Mouse (Mus musculus) heart, embryonic 16.5 days (tissue): ENCODE data around the gene Aamp. TPM values are rescaled to one million over a fixed set of nuclear protein-coding genes. Genes with fewer than 3 reads are reported as not detected.

Experiments used
- ATAC-seq: fragments of 200-750 bp; cut with Nextera tagmentation; replicated peaks from 2 replicates; pipeline ENCODE4 v1.8.0; 2017; ENCODE audit warnings: moderate number of reproducible peaks; ENCODE audit not compliant: insufficient read depth, low FRiP score; ENCODE audit errors: extremely low read depth
- H3K27ac ChIP-seq: fragments of 300-500 bp; sonication (generic); 2 replicates; pipeline ENCODE4 v1.5.1; 2014; ENCODE audit warnings: mild to moderate bottlenecking, low read length, control low read depth, moderate library complexity
- H3K27me3 ChIP-seq: fragments of 300-500 bp; sonication (generic); 2 replicates; pipeline ENCODE4 v1.6.1; 2014; ENCODE audit warnings: low read length, mixed read lengths; ENCODE audit not compliant: control insufficient read depth, insufficient read depth
- H3K36me3 ChIP-seq: fragments of 300-500 bp; sonication (generic); 2 replicates; pipeline ENCODE4 v1.6.1; 2014; ENCODE audit not compliant: control insufficient read depth, insufficient read depth
- H3K4me1 ChIP-seq: fragments of 300-500 bp; sonication (generic); 2 replicates; pipeline ENCODE4 v1.6.1; 2014; ENCODE audit warnings: low read length, mixed read lengths; ENCODE audit not compliant: control insufficient read depth, insufficient read depth
- H3K4me2 ChIP-seq: fragments of 300-500 bp; sonication (generic); 2 replicates; pipeline ENCODE4 v1.6.1; 2014; ENCODE audit warnings: low read depth, mild to moderate bottlenecking, control low read depth, low read length
- H3K4me3 ChIP-seq: fragments of 300-500 bp; sonication (generic); 2 replicates; pipeline ENCODE4 v1.5.1; 2014; ENCODE audit warnings: mild to moderate bottlenecking, control low read depth, low read length
- H3K9ac ChIP-seq: fragments of 300-500 bp; sonication (generic); 2 replicates; pipeline ENCODE4 v1.6.1; 2014; ENCODE audit warnings: low read length, control low read depth
- H3K9me3 ChIP-seq: fragments of 300-500 bp; sonication (generic); replicated peaks from 2 replicates; pipeline ENCODE4 v1.6.1; 2016; ENCODE audit warnings: low read length; ENCODE audit not compliant: control insufficient read depth
- WGBS: fragments of 180-500 bp; shearing (Covaris S2); extraction: QIAGEN DNeasy Blood & Tissue Kit; methylation state at CpG from one replicate; pipeline ENCODE4 v1.1.7; 2014; 5-methylcytosine and 5-hydroxymethylcytosine counted together
- polyA plus RNA-seq: library from polyadenylated mRNA; unstranded; fragments of >200 nt; fragmentation: Nextera tagmentation; extraction: Ambion mirVana; gene quantifications from 2 replicates; pipeline ENCODE4 v1.2.1, GENCODE M21; 2015

The Aamp gene
- polyA plus RNA-seq, 1 experiment from 2014 or later: 223 TPM

- WGBS: 14% methylated on average over 7 of the region's 7 CpGs
- Histone ChIP-seq H3K9ac (peak overlapping the region; percentile 56), H3K4me2 (peak overlapping the region; percentile 77), H3K4me1 (peaks cover 40% of the 10 kb centered on the region), H3K36me3 (no peaks in the 10 kb centered on the region), H3K27me3 (no peaks in the 10 kb centered on the region), H3K4me3 (peak overlapping the region; percentile 67), H3K9me3 (no peaks in the 10 kb centered on the region), H3K27ac (peak overlapping the region; percentile 82)
- ATAC-seq: no peak
Observed at GRCm38 (mm10) chr1:74239162-74239561, 45.4 kb downstream of the Aamp start.

- 30% methylated on average over 1 of the region's 1 CpGs for WGBS
- Histone ChIP-seq H3K27me3 (no peaks in the 10 kb centered on the region), H3K36me3 (no peaks in the 10 kb centered on the region), H3K4me2 (peak overlapping the region; percentile 77), H3K4me1 (peaks cover 35% of the 10 kb centered on the region), H3K27ac (peak overlapping the region; percentile 8; the same call in 1 of the 2 replicates), H3K9me3 (no peaks in the 10 kb centered on the region), H3K9ac (peak overlapping the region; percentile 88), H3K4me3 (peak overlapping the region; percentile 67)
- no peak for ATAC-seq
Observed at GRCm38 (mm10) chr1:74238136-74238535, 46.4 kb downstream of the Aamp start.

GRCm38 (mm10) chr1:74237671-74238070, 46.9 kb downstream of the Aamp start:
- no peaks in the 10 kb centered on the region for H3K27me3 ChIP-seq
- 16% methylated on average over 5 of the region's 5 CpGs for WGBS
- peak overlapping the region; percentile 88 for H3K9ac ChIP-seq
- H3K9me3 ChIP-seq: no peaks in the 10 kb centered on the region
- peak overlapping the region; percentile 93 for H3K27ac ChIP-seq
- H3K36me3 ChIP-seq: no peaks in the 10 kb centered on the region
- peak overlapping the region; percentile 67 for H3K4me3 ChIP-seq
- ATAC-seq: no peak
- peak overlapping the region; percentile 77 for H3K4me2 ChIP-seq
- H3K4me1 ChIP-seq: peaks cover 35% of the 10 kb centered on the region

GRCm38 (mm10) chr1:74236590-74237317, 47.8 kb downstream of the Aamp start:
- no peaks in the 10 kb centered on the region for H3K9me3 ChIP-seq
- H3K4me3 ChIP-seq: peak overlapping the region; percentile 67
- H3K27me3 ChIP-seq: no peaks in the 10 kb centered on the region
- H3K36me3 ChIP-seq: no peaks in the 10 kb centered on the region
- peak overlapping the region; percentile 88 for H3K9ac ChIP-seq
- peak overlapping the region; percentile 77 for H3K4me2 ChIP-seq
- WGBS: under 1% methylated on average over 46 of the region's 57 CpGs
- ATAC-seq: peak; percentile 24
- peaks cover 35% of the 10 kb centered on the region for H3K4me1 ChIP-seq
- peak overlapping the region; percentile 93 for H3K27ac ChIP-seq

GRCm38 (mm10) chr1:74235938-74236589, 48.5 kb downstream of the Aamp start, which contains the start of gene Arpc2:
TSS of gene Arpc2 (plus strand) at chr1:74236084.
- Histone ChIP-seq H3K36me3 (no peaks in the 10 kb centered on the region), H3K4me3 (peak within 1 kb of the TSS; percentile 67), H3K27ac (peak within 1 kb of the TSS; percentile 93), H3K9me3 (no peaks in the 10 kb centered on the region), H3K4me2 (peak within 1 kb of the TSS; percentile 86), H3K4me1 (peaks cover 33% of the 10 kb centered on the region), H3K27me3 (no peaks in the 10 kb centered on the region), H3K9ac (peak within 1 kb of the TSS; percentile 88)
- peak; percentile 89 for ATAC-seq
- WGBS: 2% methylated on average over 54 of the region's 55 CpGs

- no peaks in the 10 kb centered on the region for H3K9me3 ChIP-seq
- H3K27me3 ChIP-seq: no peaks in the 10 kb centered on the region
- H3K9ac ChIP-seq: no peak overlapping the region
- H3K27ac ChIP-seq: no peak overlapping the region
- WGBS: no CpG with 5 or more reads among the region's 1 CpGs
- no peak overlapping the region for H3K4me3 ChIP-seq
- H3K4me2 ChIP-seq: no peak overlapping the region
- ATAC-seq: no peak
- H3K4me1 ChIP-seq: peaks cover 5% of the 10 kb centered on the region; the same call in 1 of the 2 replicates
- H3K36me3 ChIP-seq: no peaks in the 10 kb centered on the region
Observed at GRCm38 (mm10) chr1:74230992-74231391, 53.5 kb downstream of the Aamp start.

- WGBS: 63% methylated on average over 2 of the region's 2 CpGs
- ATAC-seq: no peak
- Histone ChIP-seq H3K4me3 (no peak overlapping the region), H3K27ac (no peak overlapping the region), H3K9ac (no peak overlapping the region), H3K36me3 (no peaks in the 10 kb centered on the region), H3K27me3 (no peaks in the 10 kb centered on the region), H3K4me2 (no peak overlapping the region), H3K9me3 (no peaks in the 10 kb centered on the region), H3K4me1 (peaks cover 5% of the 10 kb centered on the region; the same call in 1 of the 2 replicates)
Observed at GRCm38 (mm10) chr1:74229942-74230341, 54.6 kb downstream of the Aamp start.
